Mouse (Mus musculus): ENCODE data around the gene Olfr1101.

Olfr1101 gene

DNA sequence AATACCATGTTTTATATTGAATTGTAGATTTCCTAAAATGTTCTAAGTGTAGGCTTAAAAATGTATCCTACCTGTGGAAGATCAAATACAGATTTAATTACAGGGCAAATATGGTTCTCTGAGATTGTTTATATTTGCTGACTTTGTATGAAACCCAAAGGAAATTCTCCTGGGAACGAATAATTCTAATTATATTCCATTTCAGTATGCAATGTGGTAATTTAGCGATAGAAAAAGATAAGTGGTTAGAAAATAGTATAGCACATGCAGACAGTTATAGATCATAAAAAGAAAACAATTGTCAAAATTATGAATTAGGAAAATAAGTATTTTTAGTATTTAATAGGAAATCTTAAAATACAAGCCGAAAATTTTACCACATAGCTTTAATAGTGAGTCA, at the start of gene Olfr1101:
Olfr1101 (minus strand) TSS at position 101 of the 400 bp plus-strand sequence.
- DNase-seq (ENCODE audit: low read depth, low spot score) = no peak

DNA sequence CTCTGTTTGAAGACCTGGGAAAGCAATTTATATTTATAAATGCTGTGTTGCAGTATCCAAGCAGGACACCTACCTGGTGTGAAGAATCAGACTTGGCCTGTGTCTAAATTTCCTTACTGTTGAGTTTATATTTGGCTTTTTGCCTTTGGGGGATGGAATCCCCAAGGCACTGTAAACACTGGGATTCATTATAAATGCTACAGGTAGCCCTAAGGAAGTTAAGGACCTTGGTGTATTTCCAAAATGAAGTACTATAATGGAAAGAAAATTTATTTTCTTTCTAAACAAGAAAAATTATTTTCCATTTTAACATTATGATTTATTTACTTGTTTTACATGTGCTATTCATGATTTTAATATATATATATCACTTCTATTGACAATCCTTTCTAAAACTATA, 45.4 kb upstream of the Olfr1101 start, which contains the start of gene Olfr1105:
Olfr1105 (minus strand) TSS at position 101 of the 400 bp plus-strand sequence.
- no peak for DNase-seq (ENCODE audit: low read depth, low spot score)

DNA sequence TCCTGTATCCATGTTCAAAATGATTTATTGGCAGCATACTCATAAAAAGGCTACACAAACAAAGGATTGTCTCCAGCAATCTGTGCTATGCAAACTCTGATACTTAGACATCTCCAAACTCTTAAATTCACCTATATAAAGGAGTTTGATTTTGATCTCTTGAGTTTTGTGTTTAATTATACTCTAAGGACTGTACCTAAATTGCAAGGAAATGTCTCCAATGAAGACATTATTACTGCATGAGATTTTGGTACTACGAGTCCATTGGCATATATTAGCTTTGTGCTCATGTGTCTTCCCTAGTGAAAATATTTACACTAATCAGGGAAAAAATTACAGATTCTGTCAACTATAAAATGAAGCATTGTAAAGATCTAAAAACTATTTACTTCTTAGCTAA, 36.0 kb upstream of the Olfr1101 start, which contains the start of gene Olfr1104:
Olfr1104 (minus strand) TSS at position 101 of the 400 bp plus-strand sequence.
- no peak for DNase-seq (ENCODE audit: low read depth, low spot score)

DNA sequence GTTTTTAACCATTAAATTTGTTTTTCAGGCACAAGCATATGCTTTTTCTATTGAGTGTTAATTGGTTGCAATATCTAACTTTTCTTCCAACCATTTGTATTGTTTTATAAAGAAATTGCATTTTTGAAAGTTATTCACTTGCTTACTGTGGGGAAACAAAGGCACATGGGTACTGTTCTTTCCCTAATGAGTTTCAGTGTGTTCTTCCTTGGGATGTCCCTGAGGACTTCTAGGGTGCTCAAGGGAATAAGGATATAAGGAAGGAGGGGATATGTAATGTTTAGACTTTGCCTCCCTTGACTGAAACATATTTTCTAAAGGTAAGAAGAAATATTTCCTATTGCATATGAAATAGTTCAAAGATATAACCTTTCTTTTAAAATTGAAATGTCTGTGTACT, 7.1 kb upstream of the Olfr1101 start, which contains the start of gene Olfr1102:
Olfr1102 (plus strand) TSS at position 301 of the 400 bp plus-strand sequence.
- DNase-seq (ENCODE audit: low read depth, low spot score) = no peak

DNA sequence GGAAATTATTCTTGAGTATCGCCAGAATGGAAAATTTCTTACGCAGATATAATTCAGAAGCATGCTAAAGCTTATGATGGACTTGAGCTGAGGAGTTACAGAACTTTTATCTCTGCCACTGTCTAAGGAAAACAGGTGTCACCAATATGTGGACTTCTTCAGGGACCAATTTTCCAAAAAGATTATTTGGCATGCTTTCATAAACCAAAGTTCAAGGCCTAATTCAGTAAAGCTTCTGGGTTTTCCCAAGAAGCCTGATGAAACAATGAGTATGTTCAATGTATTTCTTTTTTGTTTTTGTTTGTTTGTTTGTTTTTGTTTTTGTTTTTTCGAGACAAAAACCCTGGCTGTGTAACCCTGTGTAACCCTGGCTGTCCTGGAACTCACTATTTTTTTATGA, 11.2 kb downstream of the Olfr1101 start, which contains the start of gene Olfr1100:
Olfr1100 (minus strand) TSS at position 101 of the 400 bp plus-strand sequence.
- no peak for DNase-seq (ENCODE audit: low read depth, low spot score)

DNA sequence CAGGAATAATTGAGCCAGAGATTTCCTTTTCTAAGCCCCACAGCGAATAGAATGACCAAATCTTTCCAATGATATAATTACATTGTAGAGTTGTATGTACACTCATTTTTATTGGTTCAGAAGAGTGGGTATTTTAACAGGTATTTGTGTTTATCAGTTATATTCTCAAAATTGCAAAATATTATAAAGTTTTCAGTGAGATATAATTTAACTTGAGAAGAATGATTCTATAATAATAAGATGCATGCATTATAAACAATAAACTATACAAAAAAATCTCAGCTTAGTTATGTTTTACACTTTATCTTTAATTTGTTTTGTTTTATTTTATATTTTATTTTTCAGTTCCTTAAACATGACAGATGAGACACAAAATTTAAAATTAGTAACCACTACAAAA, 30.4 kb downstream of the Olfr1101 start, which contains the start of gene Olfr1099:
Olfr1099 (minus strand) TSS at position 101 of the 400 bp plus-strand sequence.
- DNase-seq (ENCODE audit: low read depth, low spot score) = no peak
